9 mouse cellular contexts compared by ENCODE assay signal in genomic region chr14:45772665-45773277, GRCm38 (mm10).
A peak's percentile ranks its signal among the peaks of the same experiment; 100 is the strongest.
DNase-seq lines count a peak whose midpoint lies in the region; ATAC-seq and TF ChIP-seq lines count a peak whose summit lies in the region.
"Had no signal": no experiment of that assay in that cellular context is flagged by ENCODE, and none has a peak within 500 bp of the region (broad histone marks: within the 10 kb centered on the region; RNA-seq: fewer than 3 reads in every experiment).

No protein-coding gene starts in this region.

- no peak for TF ChIP-seq POLR2A in thymus, adult 2 months (IDR thresholded peaks at IDR 0.05; ENCODE audit: control insufficient read depth, extremely low read depth, insufficient read depth, low read length, poor library complexity)

- no peak overlapping the region for H3K4me3 ChIP-seq in forebrain, postnatal 0 days (ENCODE audit: low read depth, low read length)
- 0 out of 2 replicates have a peak overlapping the region, but pooled peaks have one; percentile 6 for H3K4me3 ChIP-seq in lung, embryonic 14.5 days (ENCODE audit: low read depth, low read length)
- no peak overlapping the region for H3K4me3 ChIP-seq in thymus, adult 2 months (ENCODE audit: control insufficient read depth, insufficient read depth, low read length)

- H3K9ac ChIP-seq in forebrain, postnatal 0 days, result no peak overlapping the region
- 0 out of 2 replicates have a peak overlapping the region, but pooled peaks have one; percentile 3 for H3K9ac ChIP-seq in lung, embryonic 14.5 days

- no peaks in the 10 kb centered on the region for H3K36me3 ChIP-seq in forebrain, postnatal 0 days (ENCODE audit: insufficient read depth)
- no peaks in the 10 kb centered on the region for H3K36me3 ChIP-seq in lung, embryonic 14.5 days (ENCODE audit: insufficient read depth)
- H3K36me3 ChIP-seq in thymus, adult 2 months (ENCODE audit: control insufficient read depth, insufficient read depth, low read length), result no peaks in the 10 kb centered on the region

- TF ChIP-seq CTCF in forebrain, postnatal 0 days (IDR thresholded peaks at IDR 0.05; ENCODE audit: low read depth), result peak; percentile 91
- peak; percentile 96 for TF ChIP-seq CTCF in lung, embryonic 14.5 days (IDR thresholded peaks at IDR 0.05; ENCODE audit: low read depth)
- no peak for TF ChIP-seq CTCF in thymus, adult 2 months (IDR thresholded peaks at IDR 0.05; ENCODE audit: borderline replicate concordance, control insufficient read depth, extremely low read depth, insufficient read depth, low read length, poor library complexity)

- no peaks in the 10 kb centered on the region for H3K4me1 ChIP-seq in forebrain, postnatal 0 days (ENCODE audit: insufficient read depth)
- no peaks in the 10 kb centered on the region for H3K4me1 ChIP-seq in lung, embryonic 14.5 days (ENCODE audit: insufficient read depth)
- H3K4me1 ChIP-seq in thymus, adult 2 months (replicated peaks; ENCODE audit: control insufficient read depth, insufficient read depth, low read length), result no peaks in the 10 kb centered on the region

- peak; percentile 79 for DNase-seq in MN1 (ENCODE audit: low spot score)
- peak; percentile 52 to 55 for DNase-seq in cerebellum, adult 18-20 months
- peak; percentile 84 for DNase-seq in forebrain, postnatal 0 days
- DNase-seq in heart, postnatal 4 days, result peak; percentile 76
- peak; percentile 21 to 57 for DNase-seq in layer of hippocampus, adult 8-10 months (ENCODE audit: low spot score in 2 of 2)
- peak; percentile 91 for DNase-seq in lung, embryonic 14.5 days
- peak; percentile 88 for DNase-seq in retina, embryonic 14.5 days (ENCODE audit: low spot score)
- no peak for DNase-seq in thymus, adult 2 months

- ATAC-seq in forebrain, postnatal 0 days, result peak; percentile 88
- ATAC-seq in lung, embryonic 14.5 days (ENCODE audit: insufficient read depth), result peak; percentile 14; the same call in 1 of the 2 replicates

- no peaks in the 10 kb centered on the region for H3K27me3 ChIP-seq in forebrain, postnatal 0 days (ENCODE audit: insufficient read depth, low read length)
- no peaks in the 10 kb centered on the region for H3K27me3 ChIP-seq in lung, embryonic 14.5 days (ENCODE audit: insufficient read depth, low read length)
- no peaks in the 10 kb centered on the region for H3K27me3 ChIP-seq in thymus, adult 2 months (ENCODE audit: control insufficient read depth, insufficient read depth, low read length)

- no peaks in the 10 kb centered on the region for H3K9me3 ChIP-seq in forebrain, postnatal 0 days (ENCODE audit: low read length)
- no peaks in the 10 kb centered on the region for H3K9me3 ChIP-seq in lung, embryonic 14.5 days (ENCODE audit: low read depth, low read length)

- peak overlapping the region; percentile 40 for H3K4me2 ChIP-seq in forebrain, postnatal 0 days (ENCODE audit: low read depth)
- peak overlapping the region; percentile 53 for H3K4me2 ChIP-seq in lung, embryonic 14.5 days

- 12% methylated on average over 19 of the region's 19 CpGs for WGBS in forebrain, postnatal 0 days
- WGBS in lung, embryonic 14.5 days, result 12% methylated on average over 19 of the region's 19 CpGs
- WGBS in thymus, adult 2 months, result 29% methylated on average over 19 of the region's 19 CpGs

- H3K27ac ChIP-seq in forebrain, postnatal 0 days (ENCODE audit: low read depth, low read length), result no peak overlapping the region
- H3K27ac ChIP-seq in lung, embryonic 14.5 days (ENCODE audit: low read depth), result no peak overlapping the region
- H3K27ac ChIP-seq in thymus, adult 2 months (ENCODE audit: control insufficient read depth, insufficient read depth, low read length), result no peak overlapping the region
- H3K27ac ChIP-seq: macrophage had no signal
